Mouse (Mus musculus): ENCODE measurements at regions not wholly inside any gene's neighbourhood (a gene's known extent, or its start where the extent isn't known, plus 50 kb on each side); places are given as distances from the start of the nearest gene placed in this dataset.

DNA sequence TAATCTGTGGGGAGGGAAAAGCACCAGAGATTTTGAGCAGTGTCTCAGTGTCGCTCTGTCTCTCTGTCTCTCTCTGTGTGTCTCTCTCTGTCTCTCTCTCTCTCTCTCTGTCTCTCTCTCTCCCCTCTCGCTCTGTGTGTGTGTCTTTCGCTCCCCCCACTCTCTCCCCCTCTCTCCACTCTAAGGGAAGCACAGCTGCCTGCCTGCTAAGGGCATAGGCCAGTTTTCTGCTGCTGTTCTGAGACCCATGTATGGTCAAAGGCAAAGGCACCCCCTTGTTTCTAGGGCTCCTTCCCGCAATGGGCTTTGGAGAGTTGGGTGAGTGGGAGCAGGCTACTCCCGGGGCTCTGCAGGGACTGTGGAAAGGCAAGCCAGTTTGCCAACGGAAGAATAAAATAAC, 192.2 kb downstream of the Lmo4 start:
- DNase-seq (ENCODE audit: low read depth, low spot score) = no peak

DNA sequence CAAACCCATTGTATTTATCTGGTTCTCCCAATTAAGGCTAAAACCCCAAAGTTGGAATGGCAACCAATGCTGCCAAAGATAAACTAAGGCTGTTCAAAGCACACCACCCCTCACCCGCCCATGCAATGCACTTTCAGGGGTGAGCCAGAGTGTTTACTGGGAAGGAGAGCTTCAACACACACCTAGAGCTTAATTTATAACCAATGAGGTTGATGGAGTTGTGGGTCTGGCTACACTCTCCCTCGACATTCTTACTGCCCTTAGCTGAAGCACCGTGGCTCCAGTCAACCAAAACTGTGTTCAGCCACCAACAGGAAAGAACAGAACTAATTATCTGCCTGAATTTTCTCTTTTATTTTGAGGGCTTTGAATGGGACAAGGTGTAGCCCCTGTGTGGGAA, 192.8 kb downstream of the Lmo4 start:
- DNase-seq (ENCODE audit: low read depth, low spot score) = no peak

DNA sequence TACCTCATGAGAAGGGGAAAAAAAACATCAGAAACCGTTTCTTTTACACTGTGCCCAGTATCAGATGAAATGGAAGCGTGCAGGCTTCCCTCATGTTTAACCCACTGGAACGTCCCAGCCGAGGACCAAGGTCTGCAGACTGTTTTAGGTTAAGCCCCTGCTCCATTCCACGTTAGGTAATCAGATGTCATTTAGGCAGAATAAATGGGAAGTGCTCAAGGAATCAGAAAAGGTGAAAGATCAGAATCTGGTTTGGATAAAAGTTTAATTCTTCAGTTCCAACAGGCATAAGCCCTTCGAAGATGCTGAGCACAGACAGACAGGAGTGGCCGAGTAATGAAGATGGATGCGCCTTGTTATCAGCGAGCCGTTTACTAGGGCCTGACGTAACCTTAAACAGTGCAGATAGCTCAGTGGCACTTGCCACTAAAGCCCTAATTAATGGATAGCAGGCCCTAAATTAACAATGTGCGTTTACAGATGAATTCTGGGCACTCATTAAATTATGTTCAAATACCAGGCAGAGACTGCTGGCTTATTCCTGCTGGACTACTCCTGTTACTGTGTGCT, 193.5 kb downstream of the Lmo4 start:
- no peak for DNase-seq (ENCODE audit: low read depth, low spot score)

DNA sequence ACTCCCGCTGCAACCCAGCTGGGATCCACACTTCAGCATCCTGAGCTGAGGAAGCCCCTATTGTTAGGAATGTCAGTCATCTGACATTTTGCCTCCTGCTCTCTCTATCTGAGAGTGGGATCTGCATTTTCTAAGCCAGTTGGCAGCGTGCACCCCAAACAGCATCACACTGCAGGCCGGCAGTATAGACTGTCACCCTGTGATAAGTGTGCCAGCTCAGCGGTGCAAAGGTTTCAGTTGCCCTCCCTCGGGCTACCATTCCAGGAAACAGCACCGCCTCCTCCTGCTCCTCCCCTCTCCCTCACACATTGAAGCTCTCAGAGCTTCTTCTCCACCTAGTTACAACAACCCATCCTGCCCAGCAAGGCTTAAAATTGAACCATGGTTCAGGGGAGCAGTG, 194.5 kb downstream of the Lmo4 start:
- DNase-seq (ENCODE audit: low read depth, low spot score) = no peak

DNA sequence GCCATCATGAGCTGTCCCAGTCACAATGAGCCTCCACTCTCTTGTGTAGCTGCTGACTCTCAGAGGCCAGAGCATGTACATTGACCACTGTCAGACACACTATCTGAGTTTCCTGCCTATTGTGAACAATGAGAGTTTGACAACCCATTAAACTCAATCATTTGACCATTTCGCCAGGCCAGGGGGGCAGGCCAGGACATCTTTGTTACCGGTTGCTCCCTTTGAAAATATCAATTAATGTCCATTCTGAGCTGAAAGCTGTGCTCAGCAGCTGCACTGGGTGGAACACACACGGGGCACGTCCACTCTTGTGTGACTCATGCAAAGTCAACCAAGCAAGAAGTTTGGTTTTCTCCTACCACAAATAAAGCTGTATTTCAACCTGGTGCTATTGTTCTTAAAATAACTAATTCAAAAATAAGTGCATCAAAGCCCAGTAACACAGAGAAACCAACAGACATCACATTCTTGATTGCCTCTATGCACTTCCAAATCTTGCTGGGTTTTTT, 197.9 kb downstream of the Lmo4 start:
- no peak for DNase-seq (ENCODE audit: low read depth, low spot score)

DNA sequence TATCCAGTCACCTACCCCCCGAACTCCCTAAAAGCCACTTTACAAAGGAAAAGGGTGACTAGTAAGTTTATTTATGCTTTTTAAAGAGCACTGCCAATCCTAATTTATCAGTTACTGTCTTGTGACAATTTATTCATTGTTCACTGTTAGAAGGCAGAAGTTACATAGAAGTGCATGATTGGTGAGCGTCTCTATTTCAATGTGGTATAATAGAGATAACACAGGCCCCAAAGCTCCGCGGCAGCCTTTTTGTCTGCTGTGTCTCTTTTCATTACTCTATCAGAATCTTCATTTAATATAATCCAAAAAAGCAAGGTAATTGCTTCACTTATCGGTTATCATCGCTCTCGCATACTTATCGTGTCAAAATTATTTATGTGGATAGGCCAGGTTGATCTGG, 207.1 kb downstream of the Lmo4 start:
- DNase-seq (ENCODE audit: low read depth, low spot score) = no peak

DNA sequence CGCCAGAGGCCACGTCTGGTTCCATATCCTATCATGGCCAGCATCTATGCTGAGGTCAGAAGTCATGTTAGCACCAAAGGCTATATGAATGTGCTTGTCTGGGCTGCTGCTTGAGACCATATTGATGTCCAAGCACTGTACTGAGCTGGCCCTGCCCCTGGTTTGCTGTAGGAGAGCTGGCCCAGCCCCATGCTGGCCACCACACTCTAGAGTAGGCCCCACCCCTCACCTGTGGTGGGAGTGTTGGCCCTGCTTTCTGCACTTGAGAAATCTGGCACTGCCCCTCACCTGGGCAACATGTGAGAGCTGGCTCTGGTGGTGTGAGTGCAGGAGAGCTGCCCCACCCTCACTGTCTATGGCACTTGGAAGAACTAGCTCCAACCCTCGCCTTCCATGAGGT, 210.0 kb downstream of the Lmo4 start:
- no peak for DNase-seq (ENCODE audit: low read depth, low spot score)

DNA sequence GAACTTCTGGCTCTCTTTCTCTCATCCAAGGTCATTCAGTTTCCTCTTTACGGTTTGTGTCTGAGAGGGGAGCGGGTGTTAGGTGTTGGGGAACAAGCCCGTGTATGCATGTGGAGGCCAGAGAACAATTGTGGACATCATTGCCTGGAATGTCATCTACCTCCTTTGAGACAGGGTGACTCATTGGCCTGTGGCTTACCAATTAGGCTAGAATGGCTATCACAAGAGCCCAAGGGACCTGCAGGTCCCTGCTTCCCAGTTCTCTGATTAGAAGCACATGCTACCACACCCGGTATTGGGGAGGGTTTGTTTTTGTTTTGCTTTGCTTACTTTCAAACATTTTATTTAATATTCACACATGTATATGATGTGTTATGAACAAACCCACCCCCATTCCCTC, 216.0 kb downstream of the Lmo4 start:
- DNase-seq (ENCODE audit: low read depth, low spot score) = no peak

DNA sequence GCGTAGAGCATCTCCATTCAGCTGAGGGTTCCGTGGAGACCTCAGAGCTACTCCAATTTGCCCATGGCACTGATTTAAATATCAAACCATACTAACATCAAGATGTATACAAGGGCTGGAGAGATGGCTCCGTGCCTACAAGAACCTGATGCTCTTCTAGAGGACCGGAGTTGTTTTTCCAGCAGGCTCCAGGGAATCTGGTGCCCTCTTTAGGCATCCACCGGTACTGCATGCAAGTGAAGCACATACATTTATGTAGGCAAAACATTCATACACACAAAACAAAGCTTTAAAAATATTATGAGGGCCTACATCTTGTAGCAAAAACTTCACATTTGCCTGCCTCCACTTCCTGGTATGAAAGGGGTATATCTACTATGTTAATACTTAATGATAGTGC, 217.0 kb downstream of the Lmo4 start:
- no peak for DNase-seq (ENCODE audit: low read depth, low spot score)

DNA sequence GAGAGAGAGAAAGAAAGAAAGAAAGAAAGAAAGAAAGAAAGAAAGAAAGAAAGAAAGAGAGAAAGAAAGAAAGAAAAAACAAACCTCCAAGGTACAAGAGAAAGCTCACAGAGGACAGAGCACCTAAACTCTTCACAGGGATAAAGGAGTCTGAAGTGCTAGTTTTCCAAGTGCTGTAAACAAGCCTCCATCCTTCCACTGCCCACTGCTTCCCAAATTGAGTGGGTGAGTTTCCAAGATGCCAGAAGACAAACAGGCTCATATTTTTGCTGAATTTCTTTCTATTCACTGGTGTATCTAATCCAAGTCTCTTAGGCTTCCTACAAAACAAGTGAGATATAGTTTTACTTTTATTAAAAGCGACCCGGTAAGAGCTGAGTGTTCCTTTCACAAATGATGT, 218.2 kb downstream of the Lmo4 start:
- no peak for DNase-seq (ENCODE audit: low read depth, low spot score)

DNA sequence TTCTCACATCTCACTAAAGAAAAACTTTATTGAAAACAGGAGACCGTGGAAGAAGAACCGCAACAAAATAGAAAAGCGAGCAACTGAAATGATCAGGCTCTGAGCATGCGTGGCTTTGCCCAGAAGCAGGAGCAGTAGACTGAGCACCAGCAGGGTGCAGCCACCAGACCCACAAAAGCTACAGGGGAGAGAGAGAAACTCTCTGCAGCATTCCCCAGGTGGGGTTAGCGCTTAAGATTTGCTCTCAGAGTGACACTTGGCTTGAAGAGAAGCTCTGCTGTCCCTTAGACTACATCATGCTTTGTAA, 218.9 kb downstream of the Lmo4 start:
- no peak for DNase-seq (ENCODE audit: low read depth, low spot score)

DNA sequence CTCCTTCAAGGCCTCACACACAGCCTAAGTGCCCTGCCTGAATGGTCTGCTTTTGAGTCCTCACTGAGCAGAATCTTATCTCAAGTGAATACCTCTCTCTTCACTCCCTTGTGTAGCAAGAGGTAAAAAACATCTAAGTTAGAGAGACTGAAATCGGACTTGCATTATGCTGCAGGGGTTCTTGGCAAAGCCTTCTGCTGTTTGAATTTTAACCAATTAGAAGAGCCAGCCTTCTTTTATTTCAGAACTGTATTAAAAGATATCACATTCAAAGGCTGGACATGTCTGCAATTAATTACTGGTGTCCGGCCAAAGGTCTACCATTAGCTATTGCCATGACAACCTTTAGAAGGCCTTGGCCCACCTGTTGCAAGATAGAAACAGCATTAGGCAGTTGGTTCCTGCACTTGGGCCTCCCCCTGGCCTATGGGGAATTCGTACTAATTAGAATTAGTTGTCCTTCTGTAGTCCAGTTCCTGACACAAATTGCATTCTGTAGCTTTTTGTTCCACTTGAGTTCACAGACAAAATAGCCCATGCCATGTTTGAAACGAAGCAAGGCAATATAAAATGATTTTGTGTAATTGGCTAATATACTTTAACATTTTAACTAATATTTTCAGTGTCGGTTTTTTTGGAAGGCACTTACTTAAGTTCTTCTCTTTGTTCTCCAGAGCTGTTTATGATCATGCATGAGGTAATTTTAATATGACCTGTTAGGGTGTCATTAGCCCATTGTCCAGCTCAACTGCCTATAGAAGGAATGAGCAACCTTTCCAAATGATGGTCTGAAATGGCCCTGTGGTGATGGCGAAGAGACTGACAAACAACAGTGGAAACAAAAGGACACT, 219.4 kb downstream of the Lmo4 start:
- no peak for DNase-seq (ENCODE audit: low read depth, low spot score)

DNA sequence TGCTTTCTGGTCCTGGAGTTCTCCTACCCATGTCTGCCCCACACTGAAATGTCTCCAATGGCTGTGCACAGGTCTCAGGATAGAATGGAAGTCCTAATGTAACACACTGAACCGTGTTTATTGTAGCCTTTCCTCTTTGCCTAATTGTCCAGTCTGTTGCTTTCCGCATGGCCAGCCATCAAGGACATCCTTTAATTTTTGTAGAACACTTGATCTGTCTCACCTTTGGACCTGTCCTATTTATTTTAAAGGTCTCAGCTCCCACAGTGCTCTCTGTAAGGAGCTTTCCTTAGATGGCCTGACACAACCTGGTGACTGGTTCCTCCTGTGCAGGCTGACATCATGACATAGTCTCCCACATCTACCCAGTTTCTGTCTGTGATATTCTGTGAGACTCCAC, 226.3 kb downstream of the Lmo4 start:
- no peak for DNase-seq (ENCODE audit: low read depth, low spot score)

DNA sequence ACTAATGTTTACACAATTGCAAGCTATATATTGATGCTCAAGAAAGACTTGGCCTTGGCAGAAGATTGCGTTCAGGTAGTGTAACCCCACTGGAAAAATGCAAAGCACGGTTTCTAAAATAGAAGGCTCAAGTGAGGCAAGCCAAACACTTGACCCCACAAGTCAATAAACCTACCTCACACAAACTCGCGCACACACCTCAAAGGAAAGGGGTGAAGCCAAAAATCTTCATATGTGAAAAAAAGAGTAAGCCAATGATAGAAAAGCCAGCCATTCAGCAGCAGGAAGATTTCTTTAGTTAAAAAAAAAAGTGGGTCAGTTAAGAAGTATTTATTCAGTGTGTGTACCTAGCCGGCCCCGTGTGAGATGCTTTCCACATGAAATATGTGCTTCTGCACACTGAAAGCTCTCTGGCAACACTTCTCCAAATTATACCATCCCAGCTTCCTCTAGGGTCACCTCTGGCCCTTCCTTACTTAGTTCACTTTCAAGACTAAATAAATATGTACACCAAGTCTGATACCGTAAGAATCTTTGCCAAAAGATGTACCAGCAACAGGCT, 227.1 kb downstream of the Lmo4 start:
- DNase-seq (ENCODE audit: low read depth, low spot score) = no peak

DNA sequence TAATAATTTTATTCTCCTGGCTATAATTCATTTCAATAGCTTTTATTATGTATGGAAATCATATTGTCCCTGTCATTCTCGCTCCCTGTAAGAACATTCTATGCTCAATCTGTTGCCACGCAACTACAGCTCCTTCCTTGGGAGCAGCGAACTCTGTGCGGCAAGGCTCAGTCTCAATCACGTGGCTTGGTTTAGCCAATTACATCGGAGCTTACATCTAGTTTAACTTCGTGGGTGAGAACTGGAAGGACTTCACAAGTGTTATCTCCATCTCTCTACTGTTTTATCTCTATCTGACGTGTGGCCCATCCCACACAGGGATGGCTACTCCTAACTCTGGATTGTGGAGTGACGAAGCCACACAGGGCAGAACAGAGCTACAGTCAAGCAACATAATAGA, 231.4 kb downstream of the Lmo4 start:
- DNase-seq (ENCODE audit: low read depth, low spot score) = no peak

DNA sequence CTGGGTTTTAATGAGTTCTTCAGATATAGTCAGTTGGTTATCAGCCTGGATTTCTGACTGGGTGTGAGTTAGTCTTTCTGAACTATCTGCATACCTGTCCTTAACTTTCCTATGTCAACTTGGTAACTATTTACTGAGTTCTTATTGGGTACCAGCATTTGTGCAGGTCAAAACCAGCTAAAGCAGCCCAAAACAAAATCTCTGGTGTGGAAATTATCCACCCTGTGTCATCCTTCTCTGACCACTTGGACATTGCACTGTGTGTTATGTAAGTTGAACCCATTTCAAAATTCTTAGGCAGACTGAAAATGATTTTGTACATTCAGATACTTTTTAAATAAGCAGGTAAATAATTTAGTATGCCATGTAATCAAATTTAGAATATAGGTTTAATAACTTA, 232.7 kb downstream of the Lmo4 start:
- DNase-seq (ENCODE audit: low read depth, low spot score) = no peak

DNA sequence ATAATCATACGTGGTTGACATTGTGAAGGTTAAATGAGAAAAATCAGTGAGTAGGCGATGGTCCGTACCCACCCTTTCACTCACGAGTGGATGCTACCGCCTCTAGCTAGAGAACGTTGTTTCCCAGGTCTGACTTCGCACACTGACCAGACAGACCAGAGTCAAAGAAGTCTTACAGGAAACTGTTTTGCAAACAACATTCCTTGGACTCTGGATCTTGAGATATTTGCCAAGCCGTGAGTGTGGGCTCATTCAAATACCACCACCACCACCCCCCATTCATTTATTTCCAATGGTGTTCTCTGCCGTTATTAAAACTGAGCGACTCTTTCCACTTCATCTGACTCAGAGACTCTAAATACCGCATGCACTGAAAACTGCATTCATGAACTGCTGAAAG, 234.2 kb downstream of the Lmo4 start:
- DNase-seq (ENCODE audit: low read depth, low spot score) = no peak

DNA sequence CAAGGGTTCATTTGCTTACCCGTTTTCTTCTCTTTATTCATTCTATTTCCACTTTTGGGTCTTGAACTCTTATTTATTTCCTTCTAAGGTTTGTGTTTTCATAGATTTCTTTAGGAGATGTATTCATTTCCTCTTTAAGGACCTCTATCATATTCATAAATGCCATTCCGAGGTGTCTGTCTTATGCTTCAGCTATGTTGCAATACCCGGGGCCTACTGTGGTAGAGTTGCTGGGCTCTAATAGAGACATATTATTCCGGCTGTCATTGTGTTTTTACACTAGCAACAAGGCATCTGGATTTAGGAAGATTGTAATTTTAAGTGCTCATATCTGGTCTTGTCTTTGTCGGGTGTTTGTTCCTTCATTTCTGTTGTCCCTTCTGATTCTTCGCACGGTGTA, 249.5 kb downstream of the Lmo4 start:
- no peak for DNase-seq (ENCODE audit: low read depth, low spot score)

DNA sequence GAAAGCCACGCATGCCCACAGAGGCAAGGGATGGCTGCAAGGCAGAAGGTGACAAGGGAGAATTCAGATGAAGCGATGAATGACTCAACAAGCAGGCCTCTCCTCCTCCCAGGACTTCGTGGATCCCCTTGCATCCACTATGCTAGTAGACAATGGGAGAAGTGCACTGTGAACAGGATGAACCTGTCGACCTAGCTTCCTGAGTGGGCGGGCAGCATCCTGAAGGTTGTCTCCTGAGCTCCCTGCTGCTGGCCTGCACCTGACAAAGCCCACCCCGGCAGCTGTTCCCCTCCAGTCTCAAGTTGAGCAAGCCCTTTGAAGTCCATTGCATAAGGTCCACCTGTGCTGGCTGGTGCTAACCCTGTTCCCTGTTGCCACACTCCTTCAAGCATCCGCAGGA, 250.2 kb downstream of the Lmo4 start:
- DNase-seq (ENCODE audit: low read depth, low spot score) = no peak

DNA sequence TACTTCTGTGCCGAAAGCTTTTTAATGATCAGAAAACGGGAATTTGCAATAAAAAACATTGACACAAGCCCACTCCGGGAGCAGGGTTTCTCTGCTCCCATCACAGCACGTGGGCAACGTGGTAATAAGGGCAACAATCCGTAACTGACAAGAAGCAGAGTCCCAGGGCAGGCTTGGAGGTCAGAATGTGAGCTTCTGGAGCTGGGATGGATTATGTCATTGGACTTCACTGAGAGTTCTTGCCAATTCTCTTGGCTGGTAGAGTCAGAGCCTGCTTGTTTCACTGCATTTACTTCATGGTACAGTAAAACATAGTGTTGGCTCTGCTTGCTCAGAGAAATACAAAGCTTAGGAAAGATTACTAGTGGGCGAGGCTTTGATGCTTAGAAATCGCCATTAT, 252.7 kb downstream of the Lmo4 start:
- no peak for DNase-seq (ENCODE audit: low read depth, low spot score)

DNA sequence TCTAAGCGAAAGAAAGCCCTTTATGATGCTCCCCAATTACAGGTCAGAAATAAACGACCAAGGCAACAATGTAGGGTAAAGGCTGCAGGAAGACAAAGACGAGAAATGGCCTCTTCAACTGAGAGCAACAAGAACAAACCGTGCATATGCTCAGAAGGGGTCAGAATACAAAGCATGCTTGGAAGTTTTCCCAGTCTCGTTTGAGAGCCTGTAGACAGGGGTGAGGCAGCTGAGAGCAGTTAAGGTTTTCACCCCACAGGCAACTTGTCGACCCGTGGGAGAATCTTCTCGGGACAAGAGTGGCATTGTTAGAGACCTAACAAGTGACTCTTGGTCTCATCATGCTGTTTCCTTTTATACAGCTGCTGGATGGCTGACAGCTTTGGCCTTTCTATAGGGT, 255.4 kb downstream of the Lmo4 start:
- DNase-seq (ENCODE audit: low read depth, low spot score) = no peak

DNA sequence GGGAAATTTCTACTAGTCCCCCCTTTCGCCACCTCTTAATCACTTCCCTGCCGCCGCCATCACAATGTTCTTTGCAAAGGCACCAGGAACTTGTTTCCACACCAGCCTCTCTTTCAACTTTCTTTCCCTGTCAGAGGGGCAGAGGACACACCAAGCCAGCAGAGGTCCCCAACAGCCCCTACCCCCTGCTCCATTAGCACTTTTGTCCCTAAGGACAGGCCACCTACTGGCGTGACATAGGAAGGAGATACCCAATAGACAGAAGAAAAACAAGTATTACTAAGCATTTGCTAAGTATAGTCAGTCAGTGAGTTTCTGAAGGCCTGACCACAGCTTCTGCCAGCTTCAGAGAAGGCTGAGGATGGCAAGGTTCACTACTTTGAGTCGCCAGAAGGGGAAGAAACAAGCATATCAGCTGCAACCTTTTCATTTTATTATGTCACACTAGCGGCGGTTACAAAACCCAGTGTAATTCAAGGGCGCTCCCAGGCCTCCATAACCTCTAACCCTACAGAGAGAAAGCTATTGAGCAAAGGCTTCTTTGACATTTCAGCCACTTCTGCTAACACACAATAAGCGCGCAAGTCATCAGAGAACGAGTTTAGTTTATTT, 255.9 kb downstream of the Lmo4 start:
- no peak for DNase-seq (ENCODE audit: low read depth, low spot score)

DNA sequence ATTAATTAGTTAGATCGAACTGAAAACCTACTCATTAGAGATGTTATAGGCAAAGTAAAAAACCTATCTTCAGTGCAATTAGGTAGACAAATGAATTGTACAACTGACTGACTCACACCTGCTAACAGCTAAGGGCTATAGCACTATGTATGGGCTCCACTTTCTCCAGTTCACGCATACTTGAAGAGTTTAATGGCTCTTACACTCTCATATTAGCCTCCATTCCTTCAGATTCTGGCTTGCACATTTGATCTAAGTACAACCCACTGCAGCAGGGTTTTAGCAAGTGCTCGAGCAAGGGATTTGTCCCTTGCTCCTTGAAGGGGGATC, 257.1 kb downstream of the Lmo4 start:
- DNase-seq (ENCODE audit: low read depth, low spot score) = no peak

Measured in retina, postnatal 7 days (tissue).